Mouse (Mus musculus) left cerebral cortex, postnatal 4 days (tissue): ENCODE data around the gene 1190005I06Rik. TPM values are rescaled to one million over a fixed set of nuclear protein-coding genes. Genes with fewer than 3 reads are reported as not detected.

Experiments
- DNase-seq: peaks from one replicate; pipeline ENCODE4 v3.0.0-alpha.2; 2022
- intact Hi-C: fragments of 180-260 bp; cut with DNase I; formaldehyde crosslinking; loops from one replicate; pipeline ENCODE4 v1.15.1; 2025
- total RNA-seq, 2 experiments: library from RNA; stranded (reverse); gene quantifications; 2 replicates each; pipeline ENCODE4 v1.2.3; 2021

Gene 1190005I06Rik
- 10 to 100 TPM in 1 of 2 experiments, 1 to 10 TPM in 1; 6.2 to 10.3 TPM for total RNA-seq

DNA sequence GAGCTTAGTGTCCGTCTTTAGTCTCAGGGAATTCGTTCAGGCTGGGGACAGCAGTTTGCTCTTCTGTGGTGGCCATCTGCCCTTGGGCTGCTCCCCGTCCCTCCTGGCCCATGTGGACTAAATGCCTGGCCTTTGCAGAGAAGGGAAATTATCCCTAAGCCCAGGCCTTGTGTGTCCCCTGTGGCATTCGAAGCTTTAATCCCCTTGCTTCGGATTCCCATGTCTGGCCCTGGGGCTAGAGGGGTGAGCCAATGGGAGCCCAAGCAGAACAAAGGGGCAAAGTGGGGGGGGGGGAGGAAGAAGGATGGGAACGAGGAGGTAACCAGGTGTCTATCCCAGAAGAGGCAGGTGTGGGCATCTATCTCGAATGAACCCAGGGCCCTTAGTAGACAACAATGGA is at the start of gene 1190005I06Rik:
Gene 1190005I06Rik, minus strand, starts transcription at position 101 of the 400 bp plus-strand sequence.
- intact Hi-C loops: no loop called here
- no peak for DNase-seq

DNA sequence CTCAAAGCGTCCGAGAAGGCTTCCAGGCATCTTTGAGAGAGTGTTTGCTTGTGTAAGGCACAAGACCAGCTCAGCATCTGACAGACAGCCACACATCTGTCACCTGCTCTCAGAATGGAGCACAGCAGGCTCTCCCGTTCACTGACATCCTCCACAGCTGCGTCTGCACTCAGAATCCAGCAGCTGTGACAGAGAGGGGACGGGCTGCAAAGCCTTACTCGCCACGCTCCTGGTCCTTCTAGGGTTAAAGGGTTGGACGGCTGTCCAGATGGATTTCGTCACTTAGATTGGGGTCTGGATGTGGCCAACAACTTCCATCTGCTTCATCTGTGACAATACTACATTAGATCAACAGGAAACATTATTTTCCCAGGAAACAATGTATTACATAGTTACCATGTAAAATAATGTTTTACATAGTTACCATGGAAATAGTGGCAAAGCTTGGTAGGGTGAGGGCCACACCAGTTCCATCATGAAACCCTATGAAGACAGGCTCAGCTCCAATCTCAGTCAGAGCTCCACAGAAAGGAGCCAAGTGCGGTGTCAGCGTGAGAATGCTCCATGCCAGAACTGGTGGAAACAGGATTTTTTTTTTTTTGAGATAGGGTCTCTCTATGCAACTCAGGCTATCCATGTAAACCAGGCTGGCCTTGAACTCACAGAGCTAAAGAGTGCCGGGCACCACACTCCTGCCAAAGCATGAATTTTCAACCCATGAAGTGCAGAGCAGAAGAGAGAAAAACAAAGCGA is 49.1 kb upstream of the 1190005I06Rik start:
- intact Hi-C loops: no loop called here
- DNase-seq: peak; percentile 55

DNA sequence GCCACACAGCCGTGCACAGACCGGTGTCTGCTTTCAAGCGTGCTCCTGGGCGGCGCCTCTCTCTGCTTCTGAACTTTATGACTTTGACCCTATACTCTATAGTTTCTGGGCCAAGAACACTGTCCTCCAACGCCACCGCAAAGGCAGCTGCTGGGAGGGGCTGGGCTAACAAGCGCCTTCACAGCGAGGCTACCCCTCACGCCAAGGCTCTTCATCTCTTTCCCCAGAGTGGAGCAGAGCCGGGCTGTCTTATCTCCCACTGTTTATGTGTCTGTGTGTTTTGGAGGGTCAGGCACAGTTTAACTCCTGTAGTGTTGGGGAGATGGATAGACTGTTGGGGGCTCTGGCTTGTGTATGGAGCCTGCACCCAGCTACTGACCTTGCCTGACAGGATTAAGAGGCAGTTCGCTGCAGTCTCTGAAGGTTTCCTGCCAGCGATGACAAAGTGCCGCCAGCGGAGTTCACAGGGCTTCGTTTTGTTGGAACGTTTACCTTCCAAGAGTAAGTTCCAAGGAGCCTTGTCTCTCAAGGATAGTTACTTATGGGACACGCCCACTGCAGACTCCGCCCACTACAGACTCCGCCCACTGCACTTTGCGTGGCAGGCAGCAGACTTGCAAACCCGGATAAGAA is 46.5 kb upstream of the 1190005I06Rik start:
- intact Hi-C loops: no loop called here
- DNase-seq: no peak

DNA sequence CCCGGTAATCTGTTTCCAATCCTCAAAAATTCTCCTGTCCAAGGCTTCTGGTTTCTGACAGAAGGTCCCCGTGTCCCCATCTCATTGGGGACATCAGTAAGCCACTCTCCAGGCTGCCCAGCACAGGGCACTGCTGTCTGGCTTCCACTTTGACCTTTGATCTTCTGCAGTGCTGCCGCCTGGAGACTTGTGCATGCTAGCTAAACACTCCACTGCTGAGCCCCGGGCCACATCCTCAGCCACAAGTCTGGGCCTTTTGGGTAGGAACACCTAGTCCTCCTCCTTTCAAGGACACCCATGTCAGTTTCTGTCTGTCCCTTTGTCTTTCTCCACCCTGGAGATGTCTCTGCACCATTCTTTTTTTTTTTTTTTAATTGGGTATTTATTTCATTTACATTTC is 45.5 kb upstream of the 1190005I06Rik start:
- intact Hi-C loops: no loop called here
- DNase-seq: no peak

DNA sequence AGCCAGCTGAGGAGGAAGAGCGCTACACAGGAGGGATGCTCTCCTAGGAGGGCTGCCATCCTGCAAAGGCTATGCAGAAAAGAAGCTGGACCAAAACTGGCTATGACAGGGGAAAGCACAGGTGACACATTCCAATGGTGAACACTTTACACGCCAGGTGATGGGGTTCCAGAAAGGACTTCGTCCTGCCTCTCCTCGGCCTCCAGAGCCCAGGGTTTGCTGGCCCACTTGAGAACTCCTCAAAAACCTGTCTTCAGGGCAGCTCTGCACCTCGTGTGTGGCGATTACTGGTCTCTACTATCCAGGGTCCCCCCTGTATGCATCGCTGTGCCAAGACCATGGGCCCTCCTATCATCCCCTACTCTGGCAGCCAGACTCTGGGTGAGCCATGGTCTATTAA is 41.1 kb upstream of the 1190005I06Rik start:
- no peak for DNase-seq
- intact Hi-C loops: no loop called here

DNA sequence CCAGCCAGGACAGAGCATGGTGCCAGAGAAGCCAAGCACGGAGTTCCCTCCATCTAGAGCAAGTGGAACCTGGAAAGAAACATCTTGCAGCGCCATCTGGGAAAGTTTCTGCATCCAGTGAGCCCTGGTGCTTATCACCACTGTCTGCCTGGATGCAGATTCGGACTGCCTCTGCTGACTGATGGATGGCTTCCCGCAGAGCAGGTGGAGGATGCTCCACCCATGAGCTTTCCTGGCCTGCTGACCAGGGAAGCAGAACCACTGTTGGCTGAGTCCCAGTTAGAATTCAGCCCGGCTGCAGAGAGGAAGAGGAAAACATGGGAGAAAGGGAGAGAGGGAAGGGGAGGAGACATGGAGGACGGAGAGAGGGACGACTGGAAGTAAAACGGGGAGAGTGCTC is 40.4 kb upstream of the 1190005I06Rik start:
- intact Hi-C loops: no loop called here

DNA sequence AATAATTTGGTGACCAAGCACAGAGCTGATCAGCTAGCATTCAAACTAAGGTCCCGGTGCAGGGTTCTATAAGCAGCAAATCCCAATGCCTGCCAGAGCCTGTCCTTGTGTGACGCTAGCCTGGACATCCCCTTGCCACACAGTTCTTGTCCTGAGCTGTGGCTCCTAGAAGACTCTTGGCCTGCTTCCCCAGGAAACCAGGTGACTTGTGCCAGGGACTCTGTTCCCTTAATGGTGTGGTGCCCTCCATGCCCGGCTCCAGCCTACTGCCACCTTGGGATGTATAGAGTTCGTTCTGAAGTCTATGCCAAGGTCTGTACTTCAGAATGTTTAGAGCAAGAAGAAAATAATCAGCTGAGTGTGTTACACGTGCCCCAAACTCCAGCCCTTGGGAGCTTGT is 39.1 kb upstream of the 1190005I06Rik start:
- intact Hi-C loops: no loop called here

More for the DNA sequence above, 40.4 kb upstream of the 1190005I06Rik start:
- DNase-seq: peak; percentile 32

DNA sequence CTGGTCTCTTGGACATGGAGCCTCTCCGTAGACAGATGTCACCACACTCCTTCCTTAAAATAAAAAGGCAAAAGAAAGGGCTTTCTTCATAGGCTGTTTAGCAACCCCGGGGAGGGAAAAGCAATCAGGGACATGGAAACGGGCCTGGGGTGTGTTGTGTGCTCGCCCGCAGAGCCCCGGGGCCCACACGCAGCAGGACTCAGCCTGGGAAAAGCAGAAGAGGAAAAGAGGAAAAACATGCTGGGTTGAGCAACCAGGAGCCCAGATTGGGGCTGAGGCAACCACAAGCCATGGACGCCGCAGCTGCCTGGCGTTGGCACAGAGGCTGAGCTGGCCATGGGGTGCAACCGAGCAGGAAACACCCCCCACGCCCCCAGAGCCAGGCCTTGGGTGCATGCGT is 38.6 kb upstream of the 1190005I06Rik start:
- DNase-seq: no peak
- intact Hi-C loops: no loop called here

More for the DNA sequence above, 39.1 kb upstream of the 1190005I06Rik start:
- no peak for DNase-seq

DNA sequence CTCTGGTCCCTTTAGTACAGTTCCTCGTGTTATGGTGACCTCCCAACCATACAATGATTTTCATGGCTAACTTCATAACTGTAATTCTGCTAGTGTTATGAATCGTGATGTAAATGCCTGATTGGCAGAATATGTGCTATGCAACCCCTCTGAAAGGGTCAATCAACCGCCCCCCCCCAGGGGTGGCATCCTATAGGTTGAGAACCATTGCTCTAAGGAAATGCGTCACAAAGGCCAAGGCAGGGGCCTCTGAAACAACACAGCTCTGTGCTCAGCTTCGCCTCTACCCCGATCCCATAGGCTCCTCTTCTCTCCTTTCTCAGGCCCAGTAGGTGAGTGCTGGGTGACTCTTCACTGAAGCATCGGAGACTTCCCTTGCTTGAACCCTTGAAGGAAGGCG is 38.2 kb upstream of the 1190005I06Rik start:
- no peak for DNase-seq
- intact Hi-C loops: no loop called here

DNA sequence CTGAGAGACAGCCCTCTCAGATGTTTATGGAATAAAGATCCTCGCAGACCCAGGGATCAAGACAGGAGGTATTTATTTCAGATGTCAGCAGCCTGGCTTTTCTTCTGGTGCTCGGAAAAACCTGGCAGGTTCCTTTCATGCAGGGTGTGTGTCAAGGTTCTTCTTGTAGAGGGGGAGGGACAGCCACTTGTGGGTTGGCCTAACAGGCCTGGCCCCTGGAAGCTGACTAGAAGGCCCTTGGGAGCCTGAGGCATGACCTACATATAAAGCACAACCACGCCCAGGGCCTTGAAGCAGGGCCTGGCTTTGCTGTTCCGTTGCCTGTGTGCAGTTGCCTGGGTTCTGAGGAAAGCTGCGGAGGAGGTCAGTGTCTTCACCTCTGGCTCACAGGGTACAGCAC is 37.7 kb upstream of the 1190005I06Rik start:
- DNase-seq: no peak
- intact Hi-C loops: no loop called here

DNA sequence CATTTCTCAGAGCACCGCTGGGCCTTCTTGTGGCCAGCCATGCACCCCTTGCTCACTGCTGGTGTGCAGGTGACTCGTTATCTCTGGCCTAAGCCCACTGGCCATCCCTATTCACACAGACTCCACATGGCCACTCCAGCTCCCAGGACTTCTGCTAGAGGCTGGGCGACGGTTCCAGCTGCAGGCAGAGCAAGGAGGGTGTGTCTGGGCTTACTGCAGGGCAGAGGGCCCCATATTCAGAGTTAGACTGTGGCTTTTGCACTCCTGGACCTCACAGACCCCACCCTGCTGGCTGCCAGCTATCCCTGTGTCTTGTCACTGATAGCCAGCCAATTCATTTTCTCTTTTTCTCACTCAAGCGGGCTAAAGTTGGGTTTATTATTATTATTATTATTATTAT is 36.6 kb upstream of the 1190005I06Rik start:
- intact Hi-C loops: loop anchor here (5.0 kb wide), 1 partner anchor 408 kb away; no protein-coding TSS in a partner anchor
- DNase-seq: no peak

DNA sequence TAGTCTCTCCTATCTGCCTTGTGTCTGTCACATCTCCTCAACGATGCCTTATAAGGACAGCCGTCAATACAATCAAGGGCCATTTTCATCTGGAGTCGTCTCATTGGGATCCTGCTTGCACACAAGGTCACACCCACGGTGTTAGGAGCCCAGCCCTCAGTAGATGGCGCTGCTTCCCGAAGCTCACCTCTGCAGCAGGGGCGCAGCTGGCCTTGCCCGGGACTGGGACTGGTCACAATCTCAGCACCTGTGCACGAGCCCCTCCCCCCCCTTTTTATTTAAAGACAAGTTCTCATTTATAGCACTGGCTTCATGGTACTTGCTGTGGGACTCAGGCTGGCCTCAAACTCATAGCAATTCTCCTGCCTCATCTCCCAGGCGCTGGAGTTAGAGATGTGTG is 36.2 kb upstream of the 1190005I06Rik start:
- DNase-seq: peak; percentile 76
- intact Hi-C loops: loop anchor here (5.0 kb wide), 1 partner anchor 409 kb away; no protein-coding TSS in a partner anchor

DNA sequence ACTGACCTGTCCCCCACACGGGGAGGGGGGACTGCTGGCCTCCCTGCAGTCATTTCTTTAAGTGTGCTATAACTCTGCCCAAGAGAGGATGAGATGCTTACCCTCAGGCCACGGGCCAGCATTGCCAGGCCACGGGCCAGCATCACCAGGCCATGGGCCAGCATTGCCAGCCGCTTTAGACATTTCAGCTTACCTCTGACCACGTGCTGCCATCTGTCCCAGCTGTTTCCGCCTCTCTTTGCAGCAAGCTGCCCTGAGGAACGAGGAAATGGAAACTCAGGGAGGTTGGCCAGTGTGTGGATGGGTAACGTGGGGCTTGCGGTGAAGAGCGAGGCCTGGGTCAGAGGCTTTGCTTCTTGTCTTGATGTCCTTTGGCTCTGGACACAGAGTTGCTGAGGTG is 33.7 kb upstream of the 1190005I06Rik start:
- no peak for DNase-seq
- intact Hi-C loops: loop anchor here (5.0 kb wide), 1 partner anchor 411 kb away; no protein-coding TSS in a partner anchor

DNA sequence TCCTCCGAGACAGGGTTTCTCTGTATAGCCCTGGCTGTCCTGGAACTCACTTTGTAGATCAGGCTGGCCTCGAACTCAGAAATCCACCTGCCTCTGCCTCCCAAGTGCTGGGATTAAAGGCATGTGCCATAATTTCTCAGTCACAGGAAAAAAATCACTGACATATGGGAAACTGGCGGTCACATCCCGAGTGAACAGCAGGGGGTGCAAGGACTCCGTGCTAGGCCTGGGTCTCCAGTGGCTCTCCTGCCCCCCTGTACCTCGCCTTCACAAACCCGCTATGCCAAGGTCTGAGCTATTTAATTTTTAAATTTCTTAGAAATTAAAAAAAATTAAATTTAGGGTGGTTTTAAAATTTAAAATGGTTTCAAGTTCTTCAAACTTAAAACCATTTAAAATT is 33.0 kb upstream of the 1190005I06Rik start:
- intact Hi-C loops: loop anchor here (5.0 kb wide), 1 partner anchor 412 kb away; no protein-coding TSS in a partner anchor
- peak; percentile 57 for DNase-seq

DNA sequence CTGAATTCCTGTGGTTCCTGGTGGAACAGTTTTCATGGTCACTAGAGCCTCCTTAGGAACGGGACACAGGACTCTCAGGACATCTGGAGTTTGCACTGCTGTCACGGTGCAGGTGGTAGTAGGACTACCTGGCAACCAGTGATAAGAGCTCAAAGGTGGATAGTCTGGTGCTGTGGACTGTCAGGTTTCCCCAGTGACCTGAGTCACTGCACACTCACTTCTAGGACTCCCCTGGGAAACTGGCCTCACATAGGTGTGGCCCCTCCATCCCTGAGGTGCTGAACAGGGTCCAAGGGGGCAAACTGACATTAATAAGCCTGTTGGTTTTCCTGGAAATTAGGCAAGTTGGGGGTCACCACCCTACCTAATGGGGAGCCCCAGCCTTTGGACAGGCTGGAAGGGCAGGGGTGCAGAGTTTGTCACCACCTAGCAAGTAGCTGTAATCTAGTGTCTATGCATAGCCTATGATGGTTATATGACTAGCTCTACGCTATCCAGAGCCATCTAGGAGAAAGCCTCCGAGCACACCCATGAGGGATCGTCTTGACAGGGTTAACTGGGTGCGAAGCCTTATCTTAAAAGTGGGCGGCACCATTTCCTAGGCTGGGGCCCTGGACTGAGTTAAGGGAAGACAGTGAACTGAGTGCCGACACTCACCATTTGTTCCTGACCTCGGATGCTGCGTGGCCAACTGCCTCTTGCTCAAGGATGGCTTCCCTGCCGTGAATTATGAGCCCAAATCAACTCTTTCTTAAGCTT is 32.4 kb upstream of the 1190005I06Rik start:
- DNase-seq: no peak
- intact Hi-C loops: loop anchor here (2.0 to 5.0 kb wide), 2 partner anchors 117 to 412 kb away; no protein-coding TSS in a partner anchor

DNA sequence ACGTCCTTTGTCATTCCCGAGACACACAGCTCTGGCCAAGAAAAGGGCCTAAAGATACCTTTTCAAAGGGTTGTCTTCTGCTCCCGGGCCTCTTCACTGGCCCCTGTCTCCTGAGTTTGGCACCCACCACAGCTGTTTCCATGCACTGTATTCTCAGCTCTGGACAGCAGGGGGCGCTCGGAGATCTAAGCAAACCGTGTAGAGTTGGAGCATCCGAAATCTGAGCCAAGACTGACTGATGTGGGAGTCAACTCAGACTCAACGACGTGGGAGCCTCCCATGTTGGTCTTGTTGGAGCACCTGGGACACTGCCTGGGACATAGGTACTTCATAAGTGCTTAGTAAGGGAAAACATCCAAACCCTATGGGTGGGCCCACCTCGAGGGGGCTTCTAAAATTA is 31.0 kb upstream of the 1190005I06Rik start:
- intact Hi-C loops: loop anchor here (2.0 kb wide), 1 partner anchor 118 kb away; no protein-coding TSS in a partner anchor
- peak; percentile 93 for DNase-seq

DNA sequence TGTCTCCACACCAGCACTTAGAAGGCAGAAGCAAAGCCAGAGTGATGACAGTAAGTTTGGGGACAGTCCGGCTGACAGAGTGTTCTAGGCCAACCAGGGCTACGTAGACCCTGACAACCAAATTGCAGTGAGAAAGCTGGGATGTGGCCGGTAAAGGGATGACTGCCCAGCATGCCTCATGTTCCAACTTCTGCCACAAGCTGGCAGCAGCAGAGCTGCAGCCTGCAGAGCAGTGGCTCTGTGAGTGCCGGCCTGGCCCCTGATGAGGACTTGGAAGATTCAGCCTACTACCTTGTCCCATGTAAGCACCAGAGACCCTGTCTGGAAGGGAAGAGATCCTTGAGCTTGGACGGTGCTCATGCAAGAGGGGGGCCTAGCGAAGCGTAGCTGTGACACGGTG is 28.3 kb upstream of the 1190005I06Rik start:
- intact Hi-C loops: no loop called here
- DNase-seq: no peak

DNA sequence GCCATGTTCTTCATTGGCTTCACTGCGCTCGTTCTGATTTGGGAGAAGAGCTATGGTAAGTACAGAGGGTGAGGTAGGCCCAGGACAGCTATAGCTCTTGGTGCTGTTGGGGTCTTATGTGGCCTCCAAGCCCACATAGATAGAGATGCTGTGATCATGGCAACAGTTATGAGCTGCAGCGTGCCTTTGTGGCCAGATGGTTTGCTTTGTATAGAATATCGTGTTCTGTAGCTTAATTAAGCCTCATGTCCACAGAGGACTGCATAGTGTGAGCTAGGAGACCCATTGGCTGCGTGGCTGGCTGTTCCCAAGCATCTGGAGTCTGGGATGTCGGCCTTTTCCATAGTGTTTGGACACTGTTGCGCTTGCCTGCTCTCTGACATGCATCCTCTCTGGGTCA is 25.9 kb upstream of the 1190005I06Rik start:
- no peak for DNase-seq
- intact Hi-C loops: no loop called here

DNA sequence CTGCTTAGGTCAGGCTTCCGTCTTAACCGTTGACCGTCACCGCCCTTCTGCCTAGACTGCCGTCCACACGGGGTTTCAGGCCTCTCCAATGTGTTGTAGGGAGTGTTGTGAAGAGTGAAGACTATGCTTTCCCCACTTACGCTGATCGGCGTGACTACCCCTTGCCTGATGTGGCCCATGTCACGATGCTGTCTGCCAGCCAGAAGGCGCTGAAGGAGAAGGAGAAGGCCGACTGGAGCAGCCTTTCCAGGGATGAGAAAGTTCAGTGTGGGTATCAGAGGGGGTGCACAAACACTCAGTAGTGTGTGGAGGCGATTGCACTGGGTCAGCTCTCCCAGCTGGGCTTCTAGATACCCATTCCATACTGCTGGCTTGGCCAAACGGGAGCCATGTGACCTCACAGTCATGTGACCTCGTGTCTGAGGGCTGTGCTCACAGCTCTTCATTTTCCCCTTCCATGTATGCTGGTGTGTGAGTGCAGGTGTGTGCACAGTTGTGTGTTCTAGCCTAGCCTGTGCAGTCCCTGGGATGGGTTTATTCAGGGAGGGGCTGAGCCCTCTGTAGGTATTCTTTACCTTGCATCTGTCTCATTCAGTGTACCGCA is 25.3 kb upstream of the 1190005I06Rik start:
- DNase-seq: no peak
- intact Hi-C loops: no loop called here

DNA sequence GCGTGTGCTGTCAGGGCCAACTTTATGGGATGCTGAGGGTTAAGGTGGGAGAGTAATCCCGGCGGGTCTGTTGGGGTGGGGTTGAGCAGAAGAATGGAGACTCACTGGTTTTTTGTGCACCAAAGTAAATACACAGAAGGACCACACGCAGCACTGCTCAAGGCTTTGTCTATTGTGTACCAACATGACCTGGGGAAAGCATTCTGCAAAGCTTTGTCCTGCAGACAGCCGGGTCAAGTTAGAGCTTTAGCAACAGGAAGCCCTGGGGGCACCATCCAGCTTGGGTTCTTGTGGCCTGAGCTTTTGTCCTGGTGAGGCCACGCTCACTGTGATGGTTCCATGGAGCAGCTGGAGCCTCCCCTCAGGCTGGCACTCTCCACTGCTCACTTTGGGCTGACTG is 24.3 kb upstream of the 1190005I06Rik start:
- DNase-seq: no peak
- intact Hi-C loops: no loop called here
